Mouse (Mus musculus) heart, embryonic 15.5 days (tissue): Measurements from ENCODE around the gene Preb. TPM values are rescaled to one million over a fixed set of nuclear protein-coding genes. Genes with fewer than 3 reads are reported as not detected.

Experiments used
- ATAC-seq: fragments of 200-750 bp; cut with Nextera tagmentation; replicated peaks from 2 replicates; pipeline ENCODE4 v1.8.0; 2017; ENCODE audit warnings: low read depth, moderate TSS enrichment; ENCODE audit not compliant: insufficient number of reproducible peaks, insufficient read depth, low FRiP score
- H3K27ac ChIP-seq: fragments of 300-500 bp; sonication (generic); 2 replicates; pipeline ENCODE4 v1.5.1; 2015; ENCODE audit warnings: mild to moderate bottlenecking, inconsistent platforms
- H3K27me3 ChIP-seq: fragments of 300-500 bp; sonication (generic); 2 replicates; pipeline ENCODE4 v1.6.1; 2015; ENCODE audit warnings: inconsistent platforms
- H3K36me3 ChIP-seq: fragments of 300-500 bp; sonication (generic); 2 replicates; pipeline ENCODE4 v1.6.1; 2015; ENCODE audit warnings: mild to moderate bottlenecking, inconsistent platforms
- H3K4me1 ChIP-seq: fragments of 300-500 bp; sonication (generic); replicated peaks from 2 replicates; pipeline ENCODE4 v1.6.1; 2015; ENCODE audit warnings: inconsistent platforms
- H3K4me2 ChIP-seq: fragments of 300-500 bp; sonication (generic); 2 replicates; pipeline ENCODE4 v1.6.1; 2015; ENCODE audit warnings: inconsistent platforms, mild to moderate bottlenecking, moderate library complexity
- H3K4me3 ChIP-seq: fragments of 300-500 bp; sonication (generic); 2 replicates; pipeline ENCODE4 v1.5.1; 2015; ENCODE audit warnings: mild to moderate bottlenecking, inconsistent platforms
- H3K9ac ChIP-seq: fragments of 300-500 bp; sonication (generic); 2 replicates; pipeline ENCODE4 v1.6.1; 2015; ENCODE audit warnings: mild to moderate bottlenecking, inconsistent platforms
- H3K9me3 ChIP-seq: fragments of 300-500 bp; sonication (generic); replicated peaks from 2 replicates; pipeline ENCODE4 v1.6.1; 2016; ENCODE audit warnings: inconsistent platforms
- WGBS: fragments of 180-500 bp; shearing (Covaris S2); methylation state at CpG from one replicate; pipeline ENCODE4 v1.1.7; 2015; ENCODE audit warnings: mixed read lengths; 5-methylcytosine and 5-hydroxymethylcytosine counted together
- polyA plus RNA-seq: library from polyadenylated mRNA; unstranded; fragments of >200 nt; fragmentation: Nextera tagmentation; extraction: Ambion mirVana; gene quantifications from 2 replicates; pipeline ENCODE4 v1.2.1, GENCODE M21; 2015

Preb gene
- polyA plus RNA-seq, 1 experiment from 2014 or later: 74.4 TPM

GRCm38 (mm10) chr5:30954556-30954955 lies 5.6 kb downstream of the Preb start:
- H3K27ac ChIP-seq: no peak overlapping the region
- H3K9me3 ChIP-seq: no peaks in the 10 kb centered on the region
- peaks cover 39% of the 10 kb centered on the region for H3K36me3 ChIP-seq
- H3K4me2 ChIP-seq: no peak overlapping the region
- ATAC-seq: no peak
- H3K4me1 ChIP-seq: peaks cover 30% of the 10 kb centered on the region
- H3K9ac ChIP-seq: no peak overlapping the region
- WGBS: 94% methylated on average over 9 of the region's 9 CpGs
- no peak overlapping the region for H3K4me3 ChIP-seq
- no peaks in the 10 kb centered on the region for H3K27me3 ChIP-seq

- Histone ChIP-seq H3K27ac (no peak overlapping the region), H3K9me3 (no peaks in the 10 kb centered on the region), H3K9ac (no peak overlapping the region), H3K36me3 (peaks cover 39% of the 10 kb centered on the region), H3K4me1 (peaks cover 30% of the 10 kb centered on the region), H3K27me3 (no peaks in the 10 kb centered on the region), H3K4me3 (no peak overlapping the region), H3K4me2 (no peak overlapping the region)
- WGBS: 94% methylated on average over 6 of the region's 6 CpGs
- ATAC-seq: no peak
Observed at GRCm38 (mm10) chr5:30954065-30954464, 6.1 kb downstream of the Preb start.

- H3K4me1 ChIP-seq: peaks cover 18% of the 10 kb centered on the region
- no peak overlapping the region for H3K4me3 ChIP-seq
- H3K27ac ChIP-seq: no peak overlapping the region
- H3K9me3 ChIP-seq: no peaks in the 10 kb centered on the region
- no peak overlapping the region for H3K4me2 ChIP-seq
- peaks cover 30% of the 10 kb centered on the region for H3K36me3 ChIP-seq
- ATAC-seq: no peak
- H3K9ac ChIP-seq: no peak overlapping the region
- 82% methylated on average over 5 of the region's 5 CpGs for WGBS
- no peaks in the 10 kb centered on the region for H3K27me3 ChIP-seq
Observed at GRCm38 (mm10) chr5:30952551-30952950, 7.6 kb downstream of the Preb start.

DNA sequence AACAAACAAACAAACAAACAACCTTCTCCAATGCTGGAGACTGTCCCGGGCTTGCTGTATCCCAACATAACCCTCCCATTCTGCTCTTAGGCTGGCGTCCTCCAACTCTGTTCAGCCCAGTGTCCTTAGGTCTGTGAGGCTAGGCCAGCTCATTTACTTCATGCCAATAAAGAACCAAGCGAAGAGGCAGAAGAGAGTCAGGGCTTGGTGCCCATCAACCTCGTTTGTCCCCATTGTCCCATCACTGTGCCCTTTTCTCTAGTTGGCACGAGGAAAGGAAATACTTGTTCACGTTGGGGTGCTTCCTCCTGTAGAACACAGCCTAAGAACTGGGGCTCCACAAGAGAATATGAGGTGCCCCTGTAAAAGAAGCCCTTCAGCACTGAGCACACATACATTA lies 8.5 kb downstream of the Preb start:
- Histone ChIP-seq H3K9me3 (no peaks in the 10 kb centered on the region), H3K27ac (no peak overlapping the region), H3K4me3 (no peak overlapping the region), H3K36me3 (peaks cover 27% of the 10 kb centered on the region), H3K4me2 (no peak overlapping the region), H3K27me3 (no peaks in the 10 kb centered on the region), H3K9ac (no peak overlapping the region), H3K4me1 (peaks cover 18% of the 10 kb centered on the region)
- ATAC-seq: no peak
- WGBS: 75% methylated on average over 6 of the region's 6 CpGs

GRCm38 (mm10) chr5:30950922-30951321 lies 9.2 kb downstream of the Preb start:
- Histone ChIP-seq H3K9me3 (no peaks in the 10 kb centered on the region), H3K4me1 (peaks cover 18% of the 10 kb centered on the region), H3K4me3 (no peak overlapping the region; the same call in 1 of the 2 replicates), H3K27ac (no peak overlapping the region), H3K4me2 (0 out of 2 replicates have a peak overlapping the region, but pooled peaks have one; percentile 91), H3K9ac (no peak overlapping the region), H3K27me3 (0 out of 2 replicates have a peak, but pooled peaks cover 4% of the 10 kb centered on the region), H3K36me3 (peaks cover 25% of the 10 kb centered on the region)
- 78% methylated on average over 2 of the region's 2 CpGs for WGBS
- no peak for ATAC-seq

DNA sequence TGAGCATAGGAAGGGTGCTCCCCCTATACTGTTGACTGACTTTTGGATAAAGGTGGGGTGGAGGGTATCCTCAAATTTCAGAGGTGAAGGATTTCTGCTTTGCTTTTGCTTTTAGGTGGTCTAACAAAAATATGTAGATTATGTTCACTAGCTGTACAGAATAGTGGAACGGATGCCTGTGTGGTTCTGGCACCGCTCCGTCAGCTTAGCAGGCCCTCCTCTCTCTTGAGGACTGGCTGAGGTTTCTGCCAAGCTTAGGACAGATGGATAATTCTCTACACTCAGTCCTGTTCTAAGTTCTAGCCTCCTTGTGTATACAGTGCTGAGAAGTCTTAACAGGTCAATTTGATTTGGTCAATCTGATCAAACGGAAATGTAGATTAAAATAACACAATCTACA lies 9.7 kb downstream of the Preb start:
- H3K4me2 ChIP-seq: peak overlapping the region; percentile 91
- H3K4me3 ChIP-seq: peak overlapping the region; percentile 75
- WGBS: 52% methylated on average over 4 of the region's 4 CpGs
- no peak for ATAC-seq
- no peaks in the 10 kb centered on the region for H3K9me3 ChIP-seq
- H3K36me3 ChIP-seq: peaks cover 20% of the 10 kb centered on the region
- H3K9ac ChIP-seq: peak overlapping the region; percentile 69
- H3K27ac ChIP-seq: peak overlapping the region; percentile 83; the same call in 1 of the 2 replicates
- peaks cover 20% of the 10 kb centered on the region for H3K4me1 ChIP-seq
- 0 out of 2 replicates have a peak, but pooled peaks cover 9% of the 10 kb centered on the region for H3K27me3 ChIP-seq

- peaks cover 13% of the 10 kb centered on the region for H3K36me3 ChIP-seq
- peak overlapping the region; percentile 83 for H3K27ac ChIP-seq
- ATAC-seq: peak; percentile 87
- peak overlapping the region; percentile 69 for H3K9ac ChIP-seq
- under 1% methylated on average over 31 of the region's 31 CpGs for WGBS
- H3K27me3 ChIP-seq: peaks cover 9% of the 10 kb centered on the region; the same call in 1 of the 2 replicates
- peaks cover 25% of the 10 kb centered on the region for H3K4me1 ChIP-seq
- H3K4me3 ChIP-seq: peak overlapping the region; percentile 75
- peak overlapping the region; percentile 91 for H3K4me2 ChIP-seq
- no peaks in the 10 kb centered on the region for H3K9me3 ChIP-seq
Observed at GRCm38 (mm10) chr5:30949654-30950326, 10.4 kb downstream of the Preb start.

DNA sequence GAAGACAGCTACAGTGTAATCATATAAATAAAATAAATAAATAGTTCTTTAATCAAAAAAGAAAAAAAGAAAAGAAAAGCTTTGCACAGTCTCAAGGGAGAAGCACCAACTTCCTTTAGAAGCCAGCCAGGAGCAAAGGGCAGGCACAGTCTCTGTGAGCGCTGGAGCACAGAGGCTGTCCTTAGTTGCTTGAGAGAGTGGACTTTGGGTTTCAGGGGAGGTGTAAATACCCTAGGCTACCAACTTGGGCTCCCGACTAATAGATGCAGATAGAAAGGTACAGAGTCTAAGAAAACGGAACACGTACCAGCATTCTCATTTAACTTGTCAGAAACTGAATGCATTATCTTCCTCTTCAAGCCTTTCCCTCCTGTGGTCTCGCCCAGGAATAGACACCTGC lies 11.5 kb downstream of the Preb start:
- H3K36me3 ChIP-seq: peaks cover 2% of the 10 kb centered on the region
- peaks cover 25% of the 10 kb centered on the region for H3K4me1 ChIP-seq
- peaks cover 9% of the 10 kb centered on the region; the same call in 1 of the 2 replicates for H3K27me3 ChIP-seq
- WGBS: 73% methylated on average over 5 of the region's 5 CpGs
- no peak for ATAC-seq
- H3K9ac ChIP-seq: no peak overlapping the region
- no peak overlapping the region for H3K27ac ChIP-seq
- no peak overlapping the region for H3K4me2 ChIP-seq
- no peaks in the 10 kb centered on the region for H3K9me3 ChIP-seq
- no peak overlapping the region for H3K4me3 ChIP-seq

DNA sequence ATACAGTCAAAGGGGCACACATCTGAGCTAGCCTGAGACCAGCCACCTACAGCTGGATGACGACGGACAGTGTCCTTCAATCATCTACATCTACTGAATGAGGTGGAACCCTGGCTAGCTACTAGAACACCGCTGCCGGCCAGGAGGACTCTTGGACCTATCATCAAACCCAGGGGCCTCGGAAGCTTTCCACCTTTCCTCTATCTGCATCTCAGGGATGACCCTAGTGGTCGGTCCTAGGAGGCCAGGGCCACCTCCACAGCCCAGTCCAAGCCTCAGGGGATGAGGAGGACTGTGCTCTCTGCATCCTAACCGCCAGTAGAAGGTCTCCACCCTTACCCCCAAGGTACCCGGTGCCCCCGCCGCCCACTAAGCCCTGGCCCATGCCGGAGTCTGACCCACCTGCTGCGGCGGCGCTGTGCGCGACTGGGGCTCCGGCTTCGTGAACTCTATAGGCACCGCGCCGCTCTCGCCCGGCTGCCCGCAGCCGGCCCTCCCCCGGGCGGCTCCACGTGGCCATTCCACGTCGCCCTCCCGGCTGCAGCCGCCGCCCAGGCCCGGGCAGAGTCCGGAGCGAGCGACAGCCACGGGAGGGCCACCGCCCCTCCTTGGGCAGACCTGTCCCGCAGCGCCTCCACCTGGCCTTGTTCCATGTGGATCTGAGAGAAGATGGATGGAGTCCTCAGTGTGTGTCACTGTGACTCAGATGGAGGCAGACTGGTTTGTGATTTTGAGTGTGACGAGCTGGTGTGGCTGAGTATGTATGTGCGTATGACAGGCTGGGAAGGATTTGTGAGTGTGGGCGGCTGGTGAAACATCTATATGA lies 15.0 kb downstream of the Preb start, which contains the start of gene Cgref1:
TSS of gene Cgref1 (minus strand) at position 636 of the 826 bp plus-strand sequence.
- Histone ChIP-seq H3K36me3 (no peaks in the 10 kb centered on the region), H3K27ac (no peak within 1 kb of the TSS), H3K9ac (peak within 1 kb of the TSS; percentile 56), H3K9me3 (no peaks in the 10 kb centered on the region), H3K27me3 (peaks cover 9% of the 10 kb centered on the region; the same call in 1 of the 2 replicates), H3K4me2 (peak within 1 kb of the TSS; percentile 87), H3K4me3 (peak within 1 kb of the TSS; percentile 50), H3K4me1 (peaks cover 18% of the 10 kb centered on the region)
- 7% methylated on average over 44 of the region's 44 CpGs for WGBS
- peak; percentile 49; the same call in 1 of the 2 replicates for ATAC-seq

GRCm38 (mm10) chr5:30944344-30944743 lies 15.8 kb downstream of the Preb start:
- Histone ChIP-seq H3K4me1 (peaks cover 13% of the 10 kb centered on the region), H3K36me3 (no peaks in the 10 kb centered on the region), H3K27ac (no peak overlapping the region), H3K4me3 (no peak overlapping the region), H3K9ac (no peak overlapping the region), H3K9me3 (no peaks in the 10 kb centered on the region), H3K27me3 (peaks cover 9% of the 10 kb centered on the region; the same call in 1 of the 2 replicates), H3K4me2 (no peak overlapping the region)
- no peak for ATAC-seq
- 84% methylated on average over 6 of the region's 6 CpGs for WGBS

DNA sequence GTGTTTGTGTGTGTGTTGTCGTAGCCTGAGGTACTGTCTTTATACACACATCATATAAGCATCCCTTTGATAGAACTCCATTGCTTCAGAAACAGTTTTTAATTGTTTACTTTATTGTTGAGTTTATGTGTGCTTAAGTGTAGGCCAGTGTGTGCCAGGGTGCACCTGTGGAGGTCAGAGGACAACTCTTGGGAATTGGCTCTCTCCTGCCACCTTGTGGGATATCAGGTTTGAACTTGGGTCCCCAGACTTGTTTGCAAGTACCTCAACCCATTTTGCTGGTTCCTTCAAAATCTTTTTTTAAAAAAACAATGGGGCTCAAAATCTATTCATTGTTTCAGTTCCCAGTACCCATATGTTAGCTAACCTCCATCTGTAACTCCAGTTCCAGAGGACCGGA lies 17.2 kb downstream of the Preb start:
- no peak overlapping the region for H3K27ac ChIP-seq
- peaks cover 7% of the 10 kb centered on the region for H3K4me1 ChIP-seq
- H3K4me3 ChIP-seq: no peak overlapping the region
- H3K36me3 ChIP-seq: no peaks in the 10 kb centered on the region
- WGBS: 94% methylated on average over 2 of the region's 2 CpGs
- no peak overlapping the region for H3K4me2 ChIP-seq
- no peak overlapping the region for H3K9ac ChIP-seq
- ATAC-seq: no peak
- H3K9me3 ChIP-seq: no peaks in the 10 kb centered on the region
- peaks cover 9% of the 10 kb centered on the region; the same call in 1 of the 2 replicates for H3K27me3 ChIP-seq
